Mouse (Mus musculus) splenic B cell, adult 2 months (primary cell): ENCODE measurements around the gene Sorcs2.

Experiments
- DNase-seq: peaks from one replicate; pipeline ENCODE4 v3.0.0-alpha.2; 2011; ENCODE audit warnings: low read depth, low spot score
- H3K27me3 ChIP-seq: 2 replicates; pipeline ENCODE4 v1.6.1; 2012; ENCODE audit warnings: mild to moderate bottlenecking, low read length, moderate library complexity, mixed read lengths; ENCODE audit not compliant: control insufficient read depth, poor library complexity, insufficient read depth, severe bottlenecking
- H3K36me3 ChIP-seq: 2 replicates; pipeline ENCODE4 v1.6.1; 2012; ENCODE audit warnings: mild to moderate bottlenecking, low read length, moderate library complexity, mixed read lengths; ENCODE audit not compliant: control insufficient read depth, poor library complexity, insufficient read depth, severe bottlenecking

Sorcs2 gene

GRCm38 (mm10) chr5:36317641-36318368 lies 80.1 kb downstream of the Sorcs2 start:
- no peaks in the 10 kb centered on the region for H3K27me3 ChIP-seq
- H3K36me3 ChIP-seq: no peaks in the 10 kb centered on the region
- DNase-seq: peak; percentile 56

- Histone ChIP-seq H3K36me3 (no peaks in the 10 kb centered on the region), H3K27me3 (no peaks in the 10 kb centered on the region)
- DNase-seq: no peak
Measured at GRCm38 (mm10) chr5:36315106-36315505, 82.8 kb downstream of the Sorcs2 start.

GRCm38 (mm10) chr5:36313353-36314079 lies 84.4 kb downstream of the Sorcs2 start:
- Histone ChIP-seq H3K36me3 (no peaks in the 10 kb centered on the region), H3K27me3 (no peaks in the 10 kb centered on the region)
- DNase-seq: no peak

- DNase-seq: no peak
- Histone ChIP-seq H3K27me3 (no peaks in the 10 kb centered on the region), H3K36me3 (no peaks in the 10 kb centered on the region)
Measured at GRCm38 (mm10) chr5:36312926-36313325, 85.0 kb downstream of the Sorcs2 start.

GRCm38 (mm10) chr5:36304299-36304980 lies 93.5 kb downstream of the Sorcs2 start:
- Histone ChIP-seq H3K27me3 (no peaks in the 10 kb centered on the region), H3K36me3 (no peaks in the 10 kb centered on the region)
- DNase-seq: no peak

- Histone ChIP-seq H3K36me3 (no peaks in the 10 kb centered on the region), H3K27me3 (no peaks in the 10 kb centered on the region)
- no peak for DNase-seq
Measured at GRCm38 (mm10) chr5:36301166-36301565, 96.8 kb downstream of the Sorcs2 start.

- Histone ChIP-seq H3K27me3 (no peaks in the 10 kb centered on the region), H3K36me3 (no peaks in the 10 kb centered on the region)
- no peak for DNase-seq
Measured at GRCm38 (mm10) chr5:36298049-36298448, 99.9 kb downstream of the Sorcs2 start.

- Histone ChIP-seq H3K27me3 (no peaks in the 10 kb centered on the region), H3K36me3 (no peaks in the 10 kb centered on the region)
- no peak for DNase-seq
Measured at GRCm38 (mm10) chr5:36297246-36297645, 100.7 kb downstream of the Sorcs2 start.

GRCm38 (mm10) chr5:36293109-36293900 lies 104.6 kb downstream of the Sorcs2 start:
- DNase-seq: no peak
- no peaks in the 10 kb centered on the region for H3K27me3 ChIP-seq

GRCm38 (mm10) chr5:36292321-36292720 lies 105.6 kb downstream of the Sorcs2 start:
- Histone ChIP-seq H3K36me3 (no peaks in the 10 kb centered on the region), H3K27me3 (no peaks in the 10 kb centered on the region)
- DNase-seq: no peak

More at GRCm38 (mm10) chr5:36293109-36293900, 104.6 kb downstream of the Sorcs2 start:
- H3K36me3 ChIP-seq: no peaks in the 10 kb centered on the region

- no peaks in the 10 kb centered on the region for H3K27me3 ChIP-seq
- no peaks in the 10 kb centered on the region for H3K36me3 ChIP-seq
- peak; percentile 75 for DNase-seq
Measured at GRCm38 (mm10) chr5:36291191-36291590, 106.7 kb downstream of the Sorcs2 start.

GRCm38 (mm10) chr5:36285405-36285804 lies 112.5 kb downstream of the Sorcs2 start:
- no peak for DNase-seq
- Histone ChIP-seq H3K27me3 (no peaks in the 10 kb centered on the region), H3K36me3 (no peaks in the 10 kb centered on the region)

GRCm38 (mm10) chr5:36279896-36280295 lies 118.0 kb downstream of the Sorcs2 start:
- DNase-seq: no peak
- Histone ChIP-seq H3K36me3 (no peaks in the 10 kb centered on the region), H3K27me3 (no peaks in the 10 kb centered on the region)

GRCm38 (mm10) chr5:36274684-36275394 lies 123.1 kb downstream of the Sorcs2 start:
- Histone ChIP-seq H3K36me3 (no peaks in the 10 kb centered on the region), H3K27me3 (no peaks in the 10 kb centered on the region)
- DNase-seq: no peak
